Mouse (Mus musculus) embryonic fibroblast, embryonic 13.5 days (primary cell): ENCODE data around the gene Slc9a8. TPM values are rescaled to one million over a fixed set of nuclear protein-coding genes. Genes with fewer than 3 reads are reported as not detected.

Experiments used
- H3K27ac ChIP-seq: 2 replicates; pipeline ENCODE4 v1.5.1; 2012; ENCODE audit warnings: low read length, control low read depth, inconsistent platforms; ENCODE audit not compliant: insufficient read depth
- H3K4me1 ChIP-seq: 2 replicates; pipeline ENCODE4 v1.6.1; 2011; ENCODE audit warnings: low read length; ENCODE audit not compliant: control insufficient read depth, insufficient read depth
- H3K4me3 ChIP-seq: 2 replicates; pipeline ENCODE4 v1.5.1; 2011; ENCODE audit warnings: mild to moderate bottlenecking, control low read depth, low read length; ENCODE audit not compliant: insufficient read depth
- CTCF ChIP-seq: IDR thresholded peaks from 2 replicates; pipeline ENCODE4 v1.5.1; 2011; ENCODE audit warnings: mild to moderate bottlenecking, control low read depth, low read length, moderate library complexity, borderline replicate concordance; ENCODE audit not compliant: insufficient read depth
- POLR2A ChIP-seq: IDR thresholded peaks from 2 replicates; pipeline ENCODE4 v1.6.1; 2011; ENCODE audit warnings: low read depth, mild to moderate bottlenecking, control low read depth, low read length, moderate library complexity
- polyA plus RNA-seq: library from polyadenylated mRNA; stranded (reverse); fragments of >200 nt; gene quantifications from 2 replicates; pipeline ENCODE4 v1.2.4, GENCODE M21; 2011; ENCODE audit warnings: low read depth; ENCODE audit not compliant: missing spikeins, insufficient read length

Gene Slc9a8
- 32.3 and 38.0 TPM in 2 replicates for polyA plus RNA-seq

GRCm38 (mm10) chr2:167421330-167422149, at the start of gene Slc9a8:
Slc9a8 (plus strand) TSS chr2:167421712.
- Histone ChIP-seq H3K27ac (peak within 1 kb of the TSS; percentile 96), H3K4me3 (peak within 1 kb of the TSS; percentile 85), H3K4me1 (peaks cover 4% of the 10 kb centered on the region)
- no peak for TF ChIP-seq CTCF
- TF ChIP-seq POLR2A: peak; percentile 48

- H3K4me1 ChIP-seq: no peaks in the 10 kb centered on the region; the same call in 1 of the 2 replicates
- no peak overlapping the region for H3K27ac ChIP-seq
- TF ChIP-seq CTCF: no peak
- TF ChIP-seq POLR2A: no peak
- H3K4me3 ChIP-seq: no peak overlapping the region
These were observed 48.2 kb upstream of the Slc9a8 start for GRCm38 (mm10) chr2:167373266-167373665.

GRCm38 (mm10) chr2:167374191-167374805, 47.2 kb upstream of the Slc9a8 start:
- Histone ChIP-seq H3K27ac (no peak overlapping the region), H3K4me3 (no peak overlapping the region), H3K4me1 (no peaks in the 10 kb centered on the region; the same call in 1 of the 2 replicates)
- TF ChIP-seq POLR2A: no peak

GRCm38 (mm10) chr2:167375135-167375534, 46.4 kb upstream of the Slc9a8 start:
- TF ChIP-seq CTCF: no peak
- TF ChIP-seq POLR2A: no peak
- H3K27ac ChIP-seq: no peak overlapping the region
- no peaks in the 10 kb centered on the region; the same call in 1 of the 2 replicates for H3K4me1 ChIP-seq
- no peak overlapping the region for H3K4me3 ChIP-seq

- TF ChIP-seq POLR2A (no peak), CTCF (no peak)
- Histone ChIP-seq H3K4me3 (no peak overlapping the region), H3K27ac (no peak overlapping the region), H3K4me1 (no peaks in the 10 kb centered on the region; the same call in 1 of the 2 replicates)
These were observed 45.8 kb upstream of the Slc9a8 start for GRCm38 (mm10) chr2:167375688-167376087.

- no peak overlapping the region for H3K4me3 ChIP-seq
- TF ChIP-seq POLR2A (no peak), CTCF (no peak)
- no peak overlapping the region for H3K27ac ChIP-seq
- no peaks in the 10 kb centered on the region; the same call in 1 of the 2 replicates for H3K4me1 ChIP-seq
These were observed 45.4 kb upstream of the Slc9a8 start for GRCm38 (mm10) chr2:167376160-167376564.

- Histone ChIP-seq H3K4me1 (no peaks in the 10 kb centered on the region), H3K4me3 (no peak overlapping the region), H3K27ac (no peak overlapping the region)
- no peak for TF ChIP-seq POLR2A
- no peak for TF ChIP-seq CTCF
These were observed 43.8 kb upstream of the Slc9a8 start for GRCm38 (mm10) chr2:167377697-167378096.

- H3K27ac ChIP-seq: no peak overlapping the region
- no peak overlapping the region for H3K4me3 ChIP-seq
- no peaks in the 10 kb centered on the region for H3K4me1 ChIP-seq
- TF ChIP-seq CTCF (no peak), POLR2A (no peak)
These were observed 42.5 kb upstream of the Slc9a8 start for GRCm38 (mm10) chr2:167378972-167379371.

GRCm38 (mm10) chr2:167380615-167381285, 40.8 kb upstream of the Slc9a8 start:
- no peaks in the 10 kb centered on the region for H3K4me1 ChIP-seq
- H3K4me3 ChIP-seq: no peak overlapping the region
- TF ChIP-seq POLR2A: no peak
- TF ChIP-seq CTCF: no peak
- no peak overlapping the region for H3K27ac ChIP-seq
